Mouse (Mus musculus) ovary, postnatal 14 days (tissue): ENCODE data around the gene Tsc22d1.

Source experiments
- DNase-seq: peaks from one replicate; pipeline ENCODE4 v3.0.0; 2022; ENCODE audit warnings: low spot score

The Tsc22d1 gene

GRCm38 (mm10) chr14:76518217-76518616 lies 103.5 kb downstream of the Tsc22d1 start:
- DNase-seq, result no peak

- DNase-seq, result no peak
Measured at GRCm38 (mm10) chr14:76520606-76521005, 105.8 kb downstream of the Tsc22d1 start.

GRCm38 (mm10) chr14:76521308-76521707 lies 106.5 kb downstream of the Tsc22d1 start:
- DNase-seq, result no peak

DNA sequence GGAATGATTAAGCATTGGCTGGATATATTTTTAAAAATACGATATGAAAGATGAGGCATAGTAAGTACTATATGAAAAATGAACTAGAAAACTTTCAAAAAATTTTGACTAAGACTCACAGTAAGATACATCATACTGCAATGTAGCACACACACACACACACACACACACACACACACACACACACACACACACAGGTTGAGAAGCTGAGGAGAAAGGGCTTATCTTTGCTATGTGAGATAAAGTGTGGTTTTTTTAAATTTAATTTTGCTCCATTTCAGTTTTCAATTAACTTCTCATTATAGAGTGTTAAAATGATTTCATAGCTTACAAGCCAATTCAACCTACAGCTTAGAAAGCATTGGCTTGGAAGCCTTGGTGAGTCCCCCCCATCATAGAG lies 108.6 kb downstream of the Tsc22d1 start:
- DNase-seq, result no peak

DNA sequence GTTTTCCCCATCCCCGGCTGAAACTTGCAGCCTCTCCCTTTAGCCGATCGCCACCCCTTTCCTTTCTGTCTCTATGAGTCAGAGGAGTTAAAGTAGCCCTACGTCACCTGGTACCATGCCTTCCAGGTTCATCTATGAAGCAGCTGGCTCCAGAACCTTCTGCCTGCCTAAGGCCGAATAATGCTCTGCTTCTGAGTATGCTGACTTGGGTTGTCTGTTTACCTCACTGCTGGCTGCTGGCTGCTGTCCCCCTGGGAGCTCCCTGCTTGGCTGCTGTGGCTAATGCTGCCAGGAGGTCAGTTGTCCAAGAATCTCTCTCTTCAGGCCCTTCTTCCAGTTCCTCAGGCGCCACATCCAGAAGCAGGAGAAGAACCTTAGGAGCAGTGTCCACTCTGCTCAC lies 111.7 kb downstream of the Tsc22d1 start:
- DNase-seq, result no peak

DNA sequence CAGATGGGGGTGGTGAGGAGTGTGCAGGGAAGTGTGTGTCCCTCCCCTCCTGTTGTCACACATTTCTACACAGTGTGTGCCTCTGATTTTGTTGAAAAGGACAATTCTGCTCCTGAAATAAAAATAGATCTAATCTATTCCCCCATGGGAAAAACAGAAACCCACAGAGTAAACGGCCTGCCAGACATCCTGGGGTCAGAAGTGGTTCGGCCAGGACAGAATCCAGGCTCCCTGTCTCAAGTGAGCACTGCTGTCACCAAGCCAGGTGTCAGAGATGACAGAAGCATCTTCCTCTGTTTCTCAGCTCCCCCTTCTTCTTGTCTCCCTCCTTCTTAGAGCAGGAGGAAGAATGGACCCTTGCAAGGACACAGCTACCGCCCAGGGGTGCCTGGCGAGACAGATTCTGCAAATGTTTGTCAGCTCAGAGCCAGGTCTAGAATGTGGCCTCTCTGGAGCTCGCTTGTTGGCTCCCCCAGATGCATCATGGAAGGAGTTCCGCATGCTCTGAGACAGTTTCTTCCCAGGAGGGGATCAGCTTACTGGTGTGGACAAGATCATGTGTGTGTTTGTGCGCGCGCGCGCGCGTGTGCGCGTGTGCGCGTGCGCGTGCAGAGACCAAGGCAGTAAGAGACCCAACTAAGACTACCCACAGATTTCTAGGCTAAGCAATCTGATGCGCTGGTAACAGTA lies 112.4 kb downstream of the Tsc22d1 start:
- DNase-seq, result no peak

DNA sequence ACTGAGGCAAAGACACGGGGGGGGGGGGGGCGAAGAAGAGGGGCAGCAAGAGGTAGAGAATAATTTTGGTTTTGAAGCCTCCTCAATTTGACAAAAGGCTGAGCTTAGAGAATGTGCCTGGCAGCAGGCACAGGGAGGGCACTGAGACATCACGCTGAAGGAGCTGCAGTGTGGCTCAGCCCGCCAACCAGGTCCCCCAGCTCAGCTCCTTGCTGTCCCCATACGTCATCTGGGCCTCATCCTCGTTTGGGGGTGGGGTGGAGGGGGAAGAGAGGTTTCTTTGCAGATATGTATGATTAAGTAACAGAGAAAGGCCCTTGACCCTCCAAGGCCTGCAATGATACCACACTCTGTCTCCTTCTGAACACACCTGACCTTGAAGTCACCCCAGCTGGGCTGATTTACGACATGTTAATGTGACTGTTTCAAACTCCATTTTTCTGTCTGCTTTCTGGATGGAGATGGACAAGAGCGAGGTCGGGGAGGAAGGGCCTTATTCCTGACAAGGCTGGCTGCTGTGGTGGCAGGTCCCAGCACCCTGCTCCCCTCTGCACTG lies 113.1 kb downstream of the Tsc22d1 start:
- DNase-seq, result no peak

DNA sequence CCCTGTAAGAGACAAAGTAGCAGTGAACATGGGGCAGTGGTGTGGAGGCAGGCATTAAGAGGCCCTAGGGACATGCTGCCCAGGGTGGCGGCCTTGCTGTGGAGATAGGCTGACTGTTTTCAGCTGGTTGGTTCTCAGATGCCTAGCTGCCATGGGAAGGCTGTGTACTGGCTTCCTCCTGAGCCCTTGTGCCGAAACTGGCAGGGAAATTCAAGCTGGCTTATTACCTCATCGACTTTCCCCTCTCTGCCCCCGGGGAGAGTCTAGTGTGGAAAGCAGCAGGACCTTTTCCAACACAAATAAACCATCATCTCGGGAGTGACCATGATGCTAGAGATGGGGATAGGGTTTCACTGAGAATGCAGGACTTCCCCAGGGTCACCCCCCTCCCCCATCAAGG lies 113.9 kb downstream of the Tsc22d1 start:
- no peak for DNase-seq

DNA sequence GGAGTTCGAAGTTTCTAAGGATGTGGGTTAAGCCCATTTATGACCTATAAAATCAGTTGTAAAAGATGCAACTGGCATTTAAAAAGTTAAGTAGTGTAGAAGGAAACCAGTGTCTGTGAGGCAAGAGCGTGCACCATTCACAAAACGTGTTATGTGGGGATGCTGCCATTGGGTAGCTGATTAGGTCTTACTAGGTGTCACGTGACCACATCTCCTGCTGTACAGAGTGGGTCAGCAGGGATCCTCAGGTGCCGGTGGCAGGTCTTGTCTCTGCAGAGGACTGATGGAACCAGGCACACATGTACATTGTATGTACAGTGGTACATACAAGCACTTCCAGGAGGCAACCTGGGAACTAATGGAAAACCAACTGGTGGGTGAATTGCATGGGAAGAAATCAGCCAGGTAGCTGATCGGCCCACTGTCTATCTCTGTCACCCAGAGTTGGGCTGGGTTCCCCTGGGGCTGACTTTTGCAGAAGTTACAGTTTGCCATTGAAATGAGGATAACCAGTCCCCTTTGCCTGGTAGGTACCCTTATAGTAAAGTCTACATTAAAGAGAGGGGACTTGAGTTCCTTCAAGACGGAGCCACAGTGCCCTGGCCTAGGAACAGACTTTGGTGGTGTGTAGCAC lies 116.4 kb downstream of the Tsc22d1 start:
- no peak for DNase-seq

DNA sequence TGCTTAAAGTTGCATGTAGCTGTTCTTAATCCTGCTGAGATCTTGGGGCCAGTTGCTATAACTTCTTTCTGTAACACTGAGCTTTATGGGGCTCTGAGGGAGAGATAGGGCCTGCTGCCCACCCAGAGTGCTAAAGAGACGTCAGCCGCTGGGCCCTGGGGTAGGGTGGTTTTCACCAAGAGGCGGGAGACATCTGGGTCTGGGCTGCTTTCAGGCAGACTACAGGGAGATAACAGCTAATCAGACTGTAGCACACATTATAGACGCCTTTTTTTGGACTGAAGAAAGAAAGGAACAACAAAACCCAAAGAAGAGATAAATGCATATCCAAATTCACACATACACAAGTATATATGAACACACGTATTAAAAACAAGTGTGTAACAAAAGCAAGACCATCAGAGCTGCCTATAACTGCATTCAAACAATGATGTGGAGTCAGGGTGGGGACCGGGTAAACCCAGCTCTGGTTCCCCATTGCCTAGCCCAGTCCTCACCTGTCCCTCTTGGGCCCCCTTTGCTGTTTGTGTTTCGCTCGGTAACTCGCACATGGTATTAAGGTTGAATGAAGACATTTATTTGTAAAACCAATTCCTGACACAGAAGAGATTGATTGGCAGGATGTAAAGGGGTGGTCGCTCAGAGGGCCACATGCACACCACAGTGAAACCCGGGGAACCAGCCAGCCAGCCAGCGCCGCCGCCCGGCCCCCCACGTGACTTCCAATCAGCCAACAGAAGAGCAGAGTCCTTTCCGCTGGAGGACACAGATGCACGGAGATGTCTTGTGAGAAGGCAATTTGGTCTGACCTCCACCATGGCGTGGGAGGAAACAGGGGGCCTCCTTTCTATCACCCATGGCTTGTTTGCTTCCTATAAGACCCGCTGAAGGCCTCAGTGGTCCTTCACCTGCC lies 117.8 kb downstream of the Tsc22d1 start:
- no peak for DNase-seq

- DNase-seq, result no peak
Measured at GRCm38 (mm10) chr14:76533170-76533815, 118.5 kb downstream of the Tsc22d1 start.

- DNase-seq, result no peak
Measured at GRCm38 (mm10) chr14:76535096-76535495, 120.3 kb downstream of the Tsc22d1 start.

- no peak for DNase-seq
Measured at GRCm38 (mm10) chr14:76536921-76537320, 122.2 kb downstream of the Tsc22d1 start.

DNA sequence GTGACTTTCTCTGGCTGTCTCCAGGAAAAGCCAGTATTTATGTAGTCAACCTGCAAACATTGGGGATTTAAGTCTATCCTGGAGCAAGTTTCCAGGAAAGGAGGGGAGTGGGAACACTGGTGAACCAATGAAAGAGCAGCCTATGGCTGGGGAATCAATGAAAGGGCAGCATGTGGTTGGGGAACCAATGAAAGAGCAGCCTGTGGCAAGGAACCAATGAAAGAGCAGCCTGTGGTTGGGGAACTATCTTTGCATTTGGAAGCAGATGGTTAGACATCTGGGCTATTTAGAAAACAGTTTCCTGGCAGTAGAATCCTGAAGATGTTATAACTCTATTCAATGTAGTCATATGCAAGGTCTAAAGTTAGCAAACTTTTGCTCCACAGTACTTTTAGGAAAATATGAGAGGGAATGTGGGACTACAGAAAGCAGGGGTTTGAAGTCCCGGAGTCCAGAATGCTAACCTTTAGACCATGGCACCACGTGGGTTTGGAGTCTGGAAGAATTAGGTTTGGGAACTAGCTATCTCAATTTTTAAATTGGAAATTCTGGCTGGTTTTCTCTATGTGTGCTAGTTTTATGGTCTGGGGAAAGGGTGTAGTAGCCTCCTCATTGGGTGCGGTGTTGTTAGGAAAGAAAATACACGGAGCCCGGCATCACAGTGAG lies 125.4 kb downstream of the Tsc22d1 start:
- DNase-seq, result no peak

DNA sequence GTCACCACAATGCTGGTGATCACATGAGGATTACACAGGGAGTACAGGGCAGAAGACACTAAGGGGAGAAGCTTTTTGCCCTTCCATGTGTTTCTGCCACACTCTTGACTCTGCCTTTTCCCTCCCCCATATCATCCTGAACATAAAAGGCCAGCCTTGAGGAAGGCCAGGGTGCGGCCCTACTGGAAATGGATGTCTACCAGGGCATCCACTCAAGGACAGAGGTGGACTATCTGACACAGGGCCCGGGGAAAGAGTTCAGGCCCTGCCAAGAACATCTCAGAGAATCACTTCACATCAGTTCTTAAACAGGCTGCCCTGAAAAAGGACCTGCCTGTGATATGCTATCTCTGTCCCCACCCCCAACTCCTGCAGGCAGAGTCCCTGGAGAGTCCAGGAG lies 126.6 kb downstream of the Tsc22d1 start:
- no peak for DNase-seq

DNA sequence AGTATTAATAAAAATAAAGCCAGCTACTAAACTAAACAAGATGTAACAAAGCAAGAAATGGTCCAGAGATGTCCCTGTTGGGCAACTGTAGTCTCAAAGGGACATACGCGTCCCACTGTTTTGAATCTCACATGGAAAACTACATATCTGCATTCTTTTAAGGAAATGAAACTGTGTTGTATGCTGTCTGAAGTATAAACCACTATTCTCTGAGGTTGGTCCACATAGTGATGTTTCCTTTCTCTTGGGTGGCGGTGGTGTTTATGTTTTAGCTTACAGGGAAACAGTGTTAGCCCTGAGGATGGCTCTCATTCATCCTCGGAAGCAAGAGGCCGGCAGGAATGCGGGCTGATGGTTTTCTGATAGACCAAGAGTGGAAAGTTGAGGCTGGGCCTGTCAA lies 129.4 kb downstream of the Tsc22d1 start:
- DNase-seq, result no peak

DNA sequence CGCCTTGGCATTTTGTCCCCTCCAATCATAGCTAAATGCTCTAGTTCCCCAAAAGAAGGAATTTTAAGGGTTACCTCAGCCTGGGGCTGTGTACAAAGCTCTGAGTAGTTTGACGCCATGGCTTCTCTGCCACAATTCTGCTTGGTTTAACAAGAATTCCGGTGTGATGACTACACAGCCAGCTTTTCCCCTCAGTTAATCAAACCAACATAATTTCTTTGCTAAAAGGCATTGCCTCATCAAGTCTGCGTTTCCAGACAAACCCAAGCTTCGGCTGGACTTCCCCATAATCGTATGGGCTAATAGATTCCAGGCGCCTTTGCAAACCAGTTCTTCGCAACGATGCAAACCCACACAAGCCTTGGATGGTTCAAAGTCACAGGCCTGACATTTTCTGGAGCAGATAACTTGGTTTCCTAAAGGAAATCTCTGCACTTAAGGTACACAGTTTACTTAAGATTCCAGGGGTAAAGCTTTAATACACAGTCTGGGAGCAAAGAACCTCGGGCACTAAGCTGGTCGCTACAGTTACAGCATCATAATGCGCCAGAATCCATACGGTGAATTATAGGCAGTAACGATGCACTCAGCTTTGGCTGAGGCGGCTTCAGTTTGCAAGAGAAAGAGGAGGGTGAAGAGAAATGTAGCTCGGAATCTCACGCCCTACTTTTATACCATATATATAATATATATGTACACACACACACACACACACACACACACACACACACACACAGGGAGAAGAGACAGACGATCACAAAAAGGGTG lies 140.7 kb downstream of the Tsc22d1 start:
- no peak for DNase-seq

DNA sequence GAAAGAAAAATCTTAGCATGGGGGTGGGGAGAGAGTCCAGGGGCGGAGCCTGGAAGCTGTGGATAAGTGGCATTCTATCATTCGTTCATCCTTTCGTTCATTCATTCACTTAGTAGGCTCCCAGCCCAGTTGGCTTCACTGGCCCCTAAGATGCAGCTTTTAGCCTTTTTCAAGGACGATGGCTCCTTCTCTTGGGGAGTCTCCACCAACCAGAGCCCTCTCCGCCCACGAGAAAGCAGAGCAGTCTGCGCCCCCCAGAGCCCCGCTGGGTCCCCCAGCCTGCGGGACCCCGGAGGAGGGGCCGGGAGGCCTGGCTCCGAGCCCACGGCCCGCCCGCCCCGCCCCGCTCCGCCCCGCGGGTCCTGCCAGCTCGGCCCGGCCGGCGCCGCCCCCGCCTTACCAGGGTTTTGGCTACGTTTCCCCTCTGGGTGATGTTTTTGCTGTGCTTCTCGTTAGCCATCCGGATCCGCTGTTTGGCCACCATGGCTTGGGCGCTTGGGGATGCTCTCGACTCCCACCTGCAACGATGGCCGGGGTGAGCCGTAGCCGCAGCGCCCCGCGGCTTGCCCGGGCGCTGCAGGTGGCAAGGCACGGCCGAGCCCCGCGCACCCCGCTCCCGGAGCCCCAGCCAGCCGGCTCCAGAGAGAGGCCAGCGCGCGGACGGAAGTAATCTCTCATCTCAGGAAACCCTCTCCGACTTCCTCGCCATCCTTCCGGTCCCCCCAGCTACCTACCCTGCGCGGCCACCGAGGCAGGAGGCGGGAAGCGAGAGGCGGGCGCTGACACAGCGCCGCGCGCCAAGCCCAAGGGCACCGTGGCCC lies 141.5 kb downstream of the Tsc22d1 start:
- peak; percentile 57 for DNase-seq

- no peak for DNase-seq
Measured at GRCm38 (mm10) chr14:76556852-76557208, 142.1 kb downstream of the Tsc22d1 start, which contains the start of gene Serp2. Gene Serp2 (minus strand): TSS chr14:76556889.
